Mouse (Mus musculus) right cerebral cortex, postnatal 25 days (tissue): ENCODE measurements at regions not wholly inside any gene's neighbourhood (a gene's known extent, or its start where the extent isn't known, plus 50 kb on each side); places are given as distances from the start of the nearest gene placed in this dataset.

ENCODE experiments used
- DNase-seq: peaks from one replicate; pipeline ENCODE4 v3.0.0; 2022

DNA sequence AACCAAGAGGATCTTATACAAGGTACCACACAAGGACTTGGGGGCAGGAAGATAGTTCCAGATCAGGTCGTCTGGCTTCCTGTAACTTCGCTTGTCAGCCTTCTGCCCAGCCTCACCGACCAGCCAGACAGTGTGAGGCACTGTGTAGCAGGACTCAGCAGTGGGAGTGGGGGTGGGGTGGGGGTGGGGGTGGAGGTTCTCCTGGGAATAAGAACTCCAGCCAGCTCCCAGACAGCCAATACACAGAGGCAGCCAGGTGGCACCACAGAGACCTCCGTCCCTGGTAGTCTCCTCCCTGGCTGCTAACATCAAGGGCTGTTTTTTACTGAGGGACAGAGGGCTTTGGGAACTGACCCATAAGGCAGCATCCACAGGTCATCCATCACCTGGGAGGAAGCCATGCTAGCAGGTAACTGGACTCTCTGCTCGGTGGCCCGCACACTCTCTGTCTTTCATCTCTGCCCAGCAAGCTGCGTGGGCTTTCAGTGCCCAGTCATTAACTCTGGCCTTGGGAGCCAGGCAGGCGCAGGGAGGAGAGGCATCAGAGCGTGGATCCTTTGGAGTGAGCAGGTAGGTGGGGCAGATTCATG is 60.3 kb upstream of the Wnt4 start:
- DNase-seq: no peak

- no peak for DNase-seq
Measured at GRCm38 (mm10) chr4:137214573-137214972, 62.7 kb upstream of the Wnt4 start.

- no peak for DNase-seq
Measured at GRCm38 (mm10) chr4:137212846-137213245, 64.4 kb upstream of the Wnt4 start.

- DNase-seq: no peak
Measured at GRCm38 (mm10) chr4:137212106-137212505, 65.2 kb upstream of the Wnt4 start.

DNA sequence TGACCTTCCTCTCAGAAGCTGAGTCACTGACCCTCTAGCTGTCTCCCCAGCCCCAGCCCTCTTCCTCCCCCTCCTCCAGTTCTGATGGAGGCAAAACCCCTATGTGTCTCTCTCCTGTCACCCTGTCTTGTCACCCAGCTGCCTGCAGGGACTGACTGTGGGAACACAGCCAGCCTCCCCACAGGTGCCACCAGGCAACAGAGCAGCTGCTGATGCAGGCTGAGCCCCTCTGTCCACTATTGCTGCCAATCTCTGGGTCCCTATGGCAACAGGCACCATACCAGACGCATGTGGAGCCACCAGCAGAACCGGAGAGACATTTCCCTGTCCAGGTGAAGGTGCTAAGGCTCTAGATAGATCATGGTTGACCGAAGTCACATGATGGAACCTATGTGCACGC is 66.0 kb upstream of the Wnt4 start:
- no peak for DNase-seq

- DNase-seq: no peak
Measured at GRCm38 (mm10) chr4:137210525-137210924, 66.8 kb upstream of the Wnt4 start.

DNA sequence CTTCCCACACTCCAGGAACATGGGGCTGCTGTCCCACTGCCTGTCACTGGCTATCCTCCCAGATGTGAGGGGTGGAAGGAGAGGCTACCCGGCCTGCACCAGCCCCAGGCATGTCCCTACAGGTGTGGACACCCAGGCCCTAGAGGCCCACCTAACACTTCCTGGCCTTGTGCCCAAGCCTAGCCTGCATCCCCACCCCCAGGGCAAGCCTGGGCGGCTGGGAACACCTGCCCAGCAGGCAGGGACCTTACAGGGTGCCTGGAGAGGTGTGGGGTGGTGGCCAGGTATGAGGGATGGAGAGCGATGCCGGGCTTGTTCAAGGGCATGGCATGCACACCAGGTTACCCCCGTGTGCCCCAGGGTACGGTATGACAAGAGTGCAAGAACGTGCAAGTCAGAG is 76.3 kb upstream of the Wnt4 start:
- DNase-seq: no peak

- peak; percentile 18 for DNase-seq
Measured at GRCm38 (mm10) chr4:137200426-137200825, 76.9 kb upstream of the Wnt4 start.

DNA sequence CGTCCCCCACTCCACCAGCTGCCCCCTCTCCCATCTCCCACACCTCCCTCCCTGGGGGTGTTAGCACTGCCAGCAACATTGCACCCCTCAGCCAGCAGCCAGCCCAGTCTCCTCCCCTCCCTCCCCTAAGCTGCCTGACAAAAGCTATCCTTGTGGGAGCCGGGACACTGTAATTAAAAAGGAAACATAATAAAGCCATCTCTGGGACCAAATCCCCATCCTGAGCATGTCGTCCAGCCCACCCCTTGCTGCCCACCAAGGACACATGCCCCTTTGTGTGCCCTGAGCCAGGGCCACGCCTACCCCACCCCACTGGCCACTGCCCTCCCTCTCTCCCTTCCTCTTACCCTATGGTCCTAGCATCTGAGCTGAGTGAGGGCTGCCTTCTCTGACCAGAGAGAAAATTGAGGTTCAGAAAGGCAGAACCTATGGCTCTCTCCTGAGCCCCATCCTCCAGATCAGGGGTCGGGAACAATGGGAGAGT is 80.8 kb upstream of the Wnt4 start:
- no peak for DNase-seq

DNA sequence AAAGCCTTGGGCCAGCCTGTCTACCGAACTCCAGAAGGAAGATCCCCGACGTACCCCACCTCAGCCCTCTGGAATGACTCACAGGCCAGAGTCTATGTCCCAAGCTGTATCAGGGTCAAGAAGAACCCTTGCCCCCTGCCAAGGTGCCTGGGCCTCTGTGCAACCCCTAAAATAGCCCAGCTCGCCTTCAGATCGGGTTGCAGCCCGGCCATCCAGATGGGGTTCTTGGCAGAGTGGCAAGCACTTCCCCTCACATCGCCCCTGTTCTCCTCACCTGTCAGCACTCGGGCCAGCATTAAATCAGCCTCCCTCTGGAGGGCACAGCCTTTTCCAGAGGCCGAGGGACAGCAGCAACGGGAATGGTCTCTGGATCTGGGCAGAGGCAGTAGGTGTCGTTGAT is 83.2 kb upstream of the Wnt4 start:
- no peak for DNase-seq

DNA sequence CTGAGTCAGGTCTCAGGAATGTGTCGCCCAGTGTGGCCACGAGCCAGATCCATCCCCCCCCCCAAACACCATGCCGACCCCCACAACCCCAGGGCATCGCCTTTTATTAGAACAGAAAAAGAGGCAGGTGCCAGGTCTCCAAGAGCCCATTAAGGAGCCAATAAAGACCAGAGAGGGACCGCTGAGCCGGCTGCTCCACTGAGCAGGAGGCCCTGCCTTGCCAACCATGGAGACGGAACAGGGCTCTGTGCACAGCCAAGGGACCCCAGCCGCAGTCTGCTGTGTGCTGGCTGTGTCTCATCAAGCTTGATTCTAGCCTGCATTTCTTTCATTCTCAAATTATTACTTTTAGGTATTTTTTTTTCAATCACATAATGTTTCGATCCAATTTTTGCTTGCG is 86.7 kb upstream of the Wnt4 start:
- no peak for DNase-seq

GRCm38 (mm10) chr4:137189801-137190200 is 87.5 kb upstream of the Wnt4 start:
- no peak for DNase-seq

- no peak for DNase-seq
Measured at GRCm38 (mm10) chr4:137189058-137189457, 88.2 kb upstream of the Wnt4 start.

DNA sequence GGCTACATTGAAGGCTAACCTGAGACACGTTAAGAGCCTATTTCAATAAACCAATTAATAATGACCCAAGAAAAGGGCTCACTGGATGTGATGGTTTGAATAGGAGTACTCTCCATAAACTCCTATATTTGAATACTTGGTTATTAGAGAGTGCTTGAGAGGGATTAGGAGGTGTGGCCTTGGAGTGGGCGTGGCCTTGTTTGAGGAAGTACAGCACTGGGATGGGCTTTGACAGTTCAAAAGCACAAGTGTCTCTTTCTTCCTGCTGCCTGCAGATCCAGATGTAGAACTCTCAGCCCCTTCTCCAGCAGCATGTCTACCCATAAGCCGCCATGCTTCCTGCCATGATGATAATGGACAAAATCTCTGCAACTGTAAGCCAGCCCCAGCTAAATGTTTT is 89.7 kb upstream of the Wnt4 start:
- DNase-seq: no peak

DNA sequence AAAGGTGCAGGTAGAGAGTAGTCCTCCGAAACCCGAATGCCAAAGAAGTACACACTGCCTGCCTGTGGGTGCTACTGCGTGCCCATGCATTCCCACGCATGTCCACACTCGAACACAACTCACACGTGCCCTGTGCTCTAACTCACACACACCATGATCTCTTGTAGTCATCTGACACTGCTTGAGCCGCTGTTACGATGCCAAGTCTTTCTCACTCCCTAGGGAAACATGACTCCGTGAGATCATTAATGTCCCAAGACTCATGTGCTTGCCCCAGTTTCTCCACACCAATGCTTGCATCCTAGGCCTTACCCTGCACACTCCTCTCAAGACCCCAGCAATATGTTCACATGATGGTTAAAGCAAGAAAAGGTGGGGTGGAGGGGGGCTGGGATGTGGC is 90.2 kb upstream of the Wnt4 start:
- DNase-seq: no peak

GRCm38 (mm10) chr4:137185001-137185400 is 92.3 kb upstream of the Wnt4 start:
- DNase-seq: no peak

GRCm38 (mm10) chr4:137183181-137183850 is 94.0 kb upstream of the Wnt4 start:
- no peak for DNase-seq

- no peak for DNase-seq
Measured at GRCm38 (mm10) chr4:137182547-137182946, 94.7 kb upstream of the Wnt4 start.

DNA sequence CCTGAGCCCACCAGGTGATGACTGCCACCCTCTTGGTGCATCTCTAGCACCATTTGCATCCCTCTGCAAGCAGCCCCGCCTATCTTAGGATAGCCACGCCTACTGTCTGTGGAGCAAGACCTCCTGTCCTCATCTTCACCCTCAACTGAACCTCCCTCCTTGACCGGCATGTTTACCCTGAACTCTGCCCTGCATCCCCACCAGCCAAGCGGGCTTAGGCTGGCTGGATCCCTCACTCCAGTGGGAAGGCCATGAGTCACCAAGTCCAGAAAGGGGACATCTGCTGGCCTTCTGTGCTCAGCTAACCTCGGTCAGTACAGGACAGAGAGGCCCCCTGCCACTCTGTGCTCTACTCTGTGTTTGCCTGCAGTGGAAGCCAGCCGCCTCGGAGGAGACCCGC is 96.0 kb upstream of the Wnt4 start:
- DNase-seq: no peak

DNA sequence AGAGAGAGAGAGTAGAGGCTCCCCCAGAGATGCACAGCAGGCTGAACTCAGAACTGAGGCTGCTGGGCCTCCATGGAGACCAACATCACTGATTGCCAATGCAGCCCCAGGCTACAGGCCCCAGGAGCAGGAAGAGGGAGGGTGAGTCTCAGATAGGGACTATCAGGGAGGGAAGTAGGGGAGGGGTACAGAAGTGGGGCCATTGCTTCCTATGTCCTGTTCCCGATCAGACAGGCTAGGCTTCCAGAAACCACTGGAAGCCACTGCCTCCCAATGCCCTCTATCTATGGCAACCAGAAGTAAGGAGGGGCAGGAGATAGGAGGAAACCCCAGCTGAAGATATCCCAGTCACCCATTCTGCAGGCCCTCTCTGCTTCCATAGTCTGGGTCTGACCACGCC is 97.2 kb upstream of the Wnt4 start:
- DNase-seq: no peak

DNA sequence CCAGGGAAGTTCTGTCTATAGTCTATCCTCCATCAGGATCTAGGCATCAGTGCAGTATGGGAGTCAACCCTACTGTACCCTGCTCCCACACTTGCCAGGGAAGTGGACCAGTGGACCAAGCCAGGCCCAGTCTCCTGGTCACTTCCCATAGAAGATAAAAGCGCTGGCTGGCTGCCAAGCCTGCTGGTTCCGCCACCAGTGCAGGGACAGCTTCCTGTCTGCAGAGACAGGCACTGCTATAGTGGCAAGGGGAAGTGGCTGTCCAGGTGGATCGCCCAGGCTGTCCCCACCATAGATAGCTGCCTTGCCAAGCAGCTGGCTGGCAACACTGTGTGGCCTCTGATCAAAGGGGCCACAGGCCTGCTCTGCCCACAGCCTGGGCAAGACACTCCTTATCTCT is 98.5 kb upstream of the Wnt4 start:
- no peak for DNase-seq

DNA sequence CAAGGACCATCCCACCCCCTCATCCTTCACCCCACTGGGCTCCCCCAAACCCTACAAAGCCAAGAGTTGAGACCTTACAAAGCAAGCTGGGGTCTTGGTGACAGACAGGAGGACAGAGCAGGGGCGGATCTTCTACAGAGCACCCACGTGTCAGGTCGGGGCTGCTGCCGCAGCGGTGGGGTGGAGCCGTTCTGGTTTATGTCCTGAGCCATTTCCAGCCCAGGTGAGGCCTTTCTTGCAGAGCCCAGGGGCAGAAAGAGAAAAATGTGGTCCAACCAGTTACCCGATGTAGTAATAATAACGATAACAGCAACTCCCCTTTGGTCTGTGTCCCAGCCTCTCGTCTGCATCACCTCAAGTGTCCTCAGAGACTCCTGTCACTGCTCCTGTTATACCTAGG is 112.4 kb upstream of the Wnt4 start:
- no peak for DNase-seq

DNA sequence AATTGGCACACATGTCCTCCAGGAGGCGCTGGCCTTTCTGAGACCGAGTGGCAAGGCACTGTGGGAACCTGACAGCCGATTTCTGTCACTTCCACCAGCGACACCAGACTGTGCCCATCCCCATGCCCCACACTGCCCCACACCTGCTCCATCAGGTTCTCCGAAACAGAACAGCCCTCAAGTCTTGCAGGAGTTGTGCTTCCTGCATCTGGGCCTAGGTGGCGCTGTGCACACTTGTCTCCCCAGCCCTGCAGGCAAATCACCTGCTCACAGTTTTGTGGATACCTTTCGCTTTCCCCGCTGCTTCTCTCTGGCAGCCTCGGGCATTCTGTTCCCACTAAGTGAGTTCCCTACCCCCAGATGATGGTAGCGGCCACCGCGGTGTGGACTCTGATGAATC is 112.9 kb upstream of the Wnt4 start:
- peak; percentile 79 for DNase-seq

DNA sequence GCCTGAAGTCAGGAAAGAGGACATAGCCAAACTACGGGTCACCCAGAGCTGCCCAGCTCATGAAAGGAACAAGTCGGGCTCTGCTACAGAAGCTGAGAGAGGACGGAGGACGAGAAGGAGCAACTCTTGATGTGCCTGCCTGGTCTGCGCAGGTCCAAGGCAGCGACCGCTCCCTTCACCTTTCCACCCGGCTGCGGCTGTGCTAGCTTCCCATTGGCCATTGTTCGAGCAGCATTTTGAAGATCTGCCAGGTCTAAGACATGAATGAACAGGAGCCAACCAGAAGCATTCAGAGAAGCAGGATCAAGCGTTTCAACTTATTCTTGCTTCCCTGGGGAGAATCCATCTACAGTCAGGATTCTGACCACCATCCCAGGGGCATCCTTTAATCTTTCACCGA is 113.3 kb upstream of the Wnt4 start:
- DNase-seq: no peak

DNA sequence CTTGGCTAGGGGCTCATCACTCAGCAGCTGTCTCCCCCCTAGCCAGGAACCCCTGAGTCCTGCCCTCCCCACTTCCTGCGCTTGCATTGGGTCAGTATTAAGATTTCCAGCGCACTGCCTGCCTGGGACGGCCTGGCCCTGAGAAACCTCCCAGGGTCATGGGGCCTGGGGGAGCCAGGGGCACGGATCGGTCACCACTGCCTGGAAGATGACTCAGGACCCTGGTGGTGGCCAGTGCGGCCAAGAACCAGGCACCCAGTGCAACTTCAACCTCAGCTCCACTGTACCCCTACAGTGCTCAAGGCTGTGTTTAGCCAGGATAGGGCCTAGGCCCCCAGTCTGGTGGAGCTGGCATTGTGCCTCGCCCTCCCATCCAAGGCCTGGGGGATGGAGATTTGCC is 111.9 kb upstream of the Zbtb40 start:
- DNase-seq: no peak
